Mouse (Mus musculus) liver, embryonic 16.5 days (tissue): ENCODE measurements around the gene Fmr1. TPM values are rescaled to one million over a fixed set of nuclear protein-coding genes. Genes with fewer than 3 reads are reported as not detected.

ENCODE experiments used
- ATAC-seq: fragments of 200-750 bp; cut with Nextera tagmentation; 2 replicates; pipeline ENCODE4 v1.8.0; 2017; ENCODE audit warnings: low read depth, mild to moderate bottlenecking, moderate number of reproducible peaks, moderate library complexity
- H3K27ac ChIP-seq: fragments of 300-500 bp; sonication (generic); 2 replicates; pipeline ENCODE4 v1.5.1; 2014; ENCODE audit warnings: mild to moderate bottlenecking, low read length
- H3K27me3 ChIP-seq: fragments of 300-500 bp; sonication (generic); 2 replicates; pipeline ENCODE4 v1.6.1; 2014; ENCODE audit warnings: low read depth, low read length, mixed read lengths; ENCODE audit not compliant: control insufficient read depth, insufficient read depth
- H3K36me3 ChIP-seq: fragments of 300-500 bp; sonication (generic); 2 replicates; pipeline ENCODE4 v1.6.1; 2014; ENCODE audit warnings: mild to moderate bottlenecking; ENCODE audit not compliant: control insufficient read depth, insufficient read depth
- H3K4me1 ChIP-seq: fragments of 300-500 bp; sonication (generic); 2 replicates; pipeline ENCODE4 v1.6.1; 2014; ENCODE audit warnings: low read depth, low read length, mixed read lengths; ENCODE audit not compliant: control insufficient read depth
- H3K4me2 ChIP-seq: fragments of 300-500 bp; sonication (generic); 2 replicates; pipeline ENCODE4 v1.6.1; 2014; ENCODE audit warnings: low read depth, low read length, mixed read lengths
- H3K4me3 ChIP-seq: fragments of 300-500 bp; sonication (generic); 2 replicates; pipeline ENCODE4 v1.5.1; 2014; ENCODE audit warnings: low read depth, mild to moderate bottlenecking, low read length
- H3K9ac ChIP-seq: fragments of 300-500 bp; sonication (generic); 2 replicates; pipeline ENCODE4 v1.6.1; 2014; ENCODE audit warnings: low read depth, low read length
- H3K9me3 ChIP-seq: fragments of 300-500 bp; sonication (generic); replicated peaks from 2 replicates; pipeline ENCODE4 v1.6.1; 2016; ENCODE audit warnings: low read length; ENCODE audit not compliant: control insufficient read depth
- WGBS: fragments of 180-500 bp; shearing (Covaris S2); extraction: QIAGEN DNeasy Blood & Tissue Kit; methylation state at CpG from one replicate; pipeline ENCODE4 v1.1.7; 2014; ENCODE audit not compliant: insufficient replicate concordance; 5-methylcytosine and 5-hydroxymethylcytosine counted together
- polyA plus RNA-seq: library from polyadenylated mRNA; unstranded; fragments of >200 nt; fragmentation: Nextera tagmentation; extraction: Ambion mirVana; gene quantifications from 2 replicates; pipeline ENCODE4 v1.2.1, GENCODE M21; 2015

The Fmr1 gene
- polyA plus RNA-seq, 1 experiment from 2014 or later = 24.0 TPM

DNA sequence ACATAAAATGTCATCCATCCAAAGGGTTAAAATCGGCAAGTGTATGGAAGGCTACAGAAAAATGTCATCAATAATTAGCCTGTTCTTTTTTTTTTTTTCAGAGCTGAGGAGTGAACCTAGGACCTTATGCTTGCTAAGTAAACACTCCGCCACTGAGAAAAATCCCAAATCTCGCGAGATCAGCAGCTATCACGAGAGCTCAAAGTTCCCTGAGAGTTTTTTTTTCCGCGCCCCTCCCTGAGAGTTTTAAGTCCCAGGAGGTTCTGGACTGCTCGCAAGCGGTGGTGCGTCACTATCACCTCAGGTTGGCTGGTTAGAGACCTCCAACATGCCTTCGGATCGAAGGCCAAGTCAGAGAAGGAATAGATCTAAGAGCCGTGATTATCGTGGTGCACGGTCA is 83.3 kb downstream of the Fmr1 start, which contains the start of gene Fmr1nb:
Fmr1nb (plus strand) TSS at position 234 of the 400 bp plus-strand sequence.
- H3K4me3 ChIP-seq = no peak within 1 kb of the TSS
- no peaks in the 10 kb centered on the region for H3K27me3 ChIP-seq
- no peaks in the 10 kb centered on the region for H3K36me3 ChIP-seq
- ATAC-seq = no peak
- H3K9ac ChIP-seq = no peak within 1 kb of the TSS
- H3K9me3 ChIP-seq = no peaks in the 10 kb centered on the region
- H3K4me1 ChIP-seq = no peaks in the 10 kb centered on the region
- WGBS = 65% methylated on average over 15 of the region's 15 CpGs
- H3K4me2 ChIP-seq = no peak within 1 kb of the TSS
- no peak within 1 kb of the TSS for H3K27ac ChIP-seq

Other genes with a start within 250 kb of the Fmr1 start
- 0.35 and 0.79 TPM in 2 replicates for gene Fmr1nb, start 83.3 kb downstream of the Fmr1 start, polyA plus RNA-seq
- gene Gm14698, start 142.6 kb downstream of the Fmr1 start, polyA plus RNA-seq = 0.72 and 0.82 TPM in 2 replicates
- gene Gm6812, start 214.5 kb downstream of the Fmr1 start, polyA plus RNA-seq = not detected in 2 replicates